Mouse (Mus musculus): ENCODE measurements around the gene Gamt. TPM values are rescaled to one million over a fixed set of nuclear protein-coding genes. Genes with fewer than 3 reads are reported as not detected.

Gene Gamt
- polyA plus RNA-seq, 1 experiment from 2014 or later, result 29.4 TPM

DNA sequence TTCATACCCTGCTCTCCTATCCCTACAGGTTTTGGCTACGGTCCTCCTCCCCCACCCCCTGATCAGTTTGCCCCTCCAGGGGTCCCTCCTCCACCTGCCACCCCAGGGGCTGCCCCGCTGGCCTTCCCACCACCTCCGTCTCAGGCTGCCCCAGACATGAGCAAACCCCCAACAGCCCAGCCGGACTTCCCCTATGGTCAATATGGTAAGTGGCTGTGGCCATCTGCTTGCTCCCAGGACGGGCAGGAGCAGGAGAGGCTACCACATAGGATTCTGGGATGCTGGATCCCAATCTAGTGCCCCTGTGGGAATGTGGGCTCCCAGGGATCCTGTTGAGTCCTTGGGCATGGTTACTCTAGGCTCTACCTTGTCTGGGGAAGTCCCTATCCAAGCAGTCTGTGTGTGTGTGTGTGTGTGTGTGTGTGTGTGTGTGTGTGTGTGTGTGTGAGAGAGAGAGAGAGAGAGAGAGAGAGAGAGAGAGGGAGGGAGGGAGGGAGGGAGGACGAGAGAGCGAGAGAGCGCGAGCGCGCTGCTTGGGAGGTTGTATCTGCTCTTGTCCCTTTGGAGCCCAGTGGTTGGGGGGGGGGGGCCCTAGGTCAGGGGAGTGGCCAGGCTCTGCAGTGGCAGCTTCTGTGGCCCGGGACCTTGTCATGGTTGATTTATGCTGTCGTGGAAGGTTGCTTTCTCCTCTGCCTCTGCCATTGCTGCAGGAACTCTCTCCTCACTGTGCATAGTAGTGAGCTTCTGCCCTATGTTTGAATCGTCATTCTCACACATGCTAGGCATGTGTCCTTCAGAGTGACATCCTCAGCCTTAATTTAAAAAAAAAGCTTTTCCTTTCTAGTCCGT is 24.6 kb upstream of the Gamt start:
- H3K4me2 ChIP-seq, result no peak overlapping the region
- DNase-seq, result no peak
- ATAC-seq (ENCODE audit: insufficient read depth), result no peak
- H3K27me3 ChIP-seq (ENCODE audit: insufficient read depth, low read length), result no peaks in the 10 kb centered on the region
- TF ChIP-seq CTCF (IDR thresholded peaks at IDR 0.05; ENCODE audit: low read depth), result no peak
- H3K9me3 ChIP-seq (ENCODE audit: low read depth, low read length), result no peaks in the 10 kb centered on the region
- 80% methylated on average over 14 of the region's 15 CpGs for WGBS
- no peak overlapping the region for H3K9ac ChIP-seq
- H3K4me1 ChIP-seq (ENCODE audit: insufficient read depth), result no peaks in the 10 kb centered on the region
- H3K4me3 ChIP-seq (ENCODE audit: low read depth, low read length), result no peak overlapping the region
- H3K27ac ChIP-seq (ENCODE audit: low read depth), result no peak overlapping the region
- peaks cover 86% of the 10 kb centered on the region for H3K36me3 ChIP-seq (ENCODE audit: insufficient read depth)

DNA sequence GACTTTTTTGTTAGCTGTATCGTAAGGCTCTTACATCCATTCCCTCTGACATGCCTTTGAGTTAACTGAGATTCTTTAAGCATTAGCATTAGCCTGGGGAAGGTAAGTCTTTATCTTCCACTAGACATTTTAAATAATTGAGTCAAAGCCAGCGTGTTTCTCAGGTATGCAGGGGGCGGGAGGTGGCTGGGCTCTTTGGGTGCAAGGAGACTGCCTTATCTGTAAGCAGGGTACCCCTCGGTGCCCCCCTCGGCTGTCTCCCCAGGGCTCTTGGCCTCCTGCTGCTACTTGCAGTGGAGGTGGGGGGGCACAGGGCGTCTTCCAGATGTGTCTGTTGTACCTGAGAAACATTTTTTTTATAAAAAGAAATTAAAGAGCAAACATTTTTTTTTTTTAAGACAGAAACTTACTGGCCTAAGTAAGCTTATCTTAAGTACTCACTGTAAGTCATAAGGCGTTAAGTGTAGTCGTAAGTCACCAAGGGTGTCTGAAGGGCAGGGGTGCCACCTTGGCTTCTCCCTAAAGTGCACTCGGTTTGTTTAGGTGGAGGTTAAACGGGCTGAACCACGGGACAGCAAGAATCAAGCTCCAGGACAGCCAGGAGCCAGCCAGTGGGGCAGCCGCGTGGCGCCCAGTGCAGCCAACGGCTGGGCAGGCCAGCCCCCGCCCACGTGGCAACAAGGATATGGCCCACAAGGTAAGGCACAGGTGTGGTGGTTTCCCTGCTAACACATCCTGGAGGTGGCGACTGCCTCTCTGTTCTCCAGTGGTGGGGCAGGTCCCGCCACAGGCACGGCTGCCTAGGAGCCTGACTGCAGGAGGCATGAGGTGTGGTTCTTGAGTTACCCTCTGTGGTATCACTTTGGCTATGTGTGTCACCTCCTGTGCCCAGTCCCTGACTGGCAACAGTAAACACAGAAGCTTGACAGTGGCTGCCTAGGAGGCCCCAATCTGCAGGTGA is 21.9 kb upstream of the Gamt start:
- no peak for TF ChIP-seq CTCF (IDR thresholded peaks at IDR 0.05; ENCODE audit: low read depth)
- ATAC-seq (ENCODE audit: insufficient read depth) (no peak), DNase-seq (no peak)
- H3K27me3 ChIP-seq (ENCODE audit: insufficient read depth, low read length), result no peaks in the 10 kb centered on the region
- peaks cover 99% of the 10 kb centered on the region for H3K36me3 ChIP-seq (ENCODE audit: insufficient read depth)
- no peaks in the 10 kb centered on the region for H3K4me1 ChIP-seq (ENCODE audit: insufficient read depth)
- no peak overlapping the region for H3K4me2 ChIP-seq
- H3K27ac ChIP-seq (ENCODE audit: low read depth), result peak overlapping the region; percentile 18
- H3K4me3 ChIP-seq (ENCODE audit: low read depth, low read length), result no peak overlapping the region
- no peak overlapping the region for H3K9ac ChIP-seq
- 79% methylated on average over 20 of the region's 20 CpGs for WGBS
- no peaks in the 10 kb centered on the region for H3K9me3 ChIP-seq (ENCODE audit: low read depth, low read length)

DNA sequence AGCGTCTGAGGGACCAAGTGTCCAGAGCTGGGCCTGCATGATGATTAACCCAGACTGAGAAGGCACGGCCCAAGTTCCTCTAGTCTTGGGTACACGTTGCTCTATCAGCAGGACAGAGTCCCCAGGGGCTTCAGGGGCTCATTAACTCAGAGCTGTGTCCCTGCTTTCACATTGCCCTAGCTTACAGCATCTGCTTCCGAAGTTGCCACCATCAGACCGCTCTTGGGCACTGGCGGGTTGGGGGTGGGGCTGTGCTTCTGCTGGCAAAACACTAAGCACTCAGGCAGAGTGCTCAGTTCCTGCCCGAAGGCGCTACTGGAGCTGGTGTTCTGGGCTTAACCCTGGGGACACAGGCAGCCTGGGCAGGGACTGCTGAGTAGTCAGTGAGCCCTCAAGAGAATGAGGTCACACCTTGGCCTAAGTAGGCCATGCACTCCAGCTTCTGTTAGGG is 21.1 kb upstream of the Gamt start:
- no peak for DNase-seq
- no peaks in the 10 kb centered on the region for H3K27me3 ChIP-seq (ENCODE audit: insufficient read depth, low read length)
- H3K27ac ChIP-seq (ENCODE audit: low read depth), result peak overlapping the region; percentile 9; the same call in 1 of the 2 replicates
- H3K9me3 ChIP-seq (ENCODE audit: low read depth, low read length), result no peaks in the 10 kb centered on the region
- no peak for TF ChIP-seq CTCF (IDR thresholded peaks at IDR 0.05; ENCODE audit: low read depth)
- ATAC-seq (ENCODE audit: insufficient read depth), result peak; percentile 21; the same call in 1 of the 2 replicates
- H3K4me1 ChIP-seq (ENCODE audit: insufficient read depth), result no peaks in the 10 kb centered on the region
- H3K4me2 ChIP-seq, result no peak overlapping the region
- no peak overlapping the region for H3K4me3 ChIP-seq (ENCODE audit: low read depth, low read length)
- H3K9ac ChIP-seq, result no peak overlapping the region
- H3K36me3 ChIP-seq (ENCODE audit: insufficient read depth), result peaks cover 99% of the 10 kb centered on the region
- 68% methylated on average over 8 of the region's 8 CpGs for whole genome bisulfite sequencing

DNA sequence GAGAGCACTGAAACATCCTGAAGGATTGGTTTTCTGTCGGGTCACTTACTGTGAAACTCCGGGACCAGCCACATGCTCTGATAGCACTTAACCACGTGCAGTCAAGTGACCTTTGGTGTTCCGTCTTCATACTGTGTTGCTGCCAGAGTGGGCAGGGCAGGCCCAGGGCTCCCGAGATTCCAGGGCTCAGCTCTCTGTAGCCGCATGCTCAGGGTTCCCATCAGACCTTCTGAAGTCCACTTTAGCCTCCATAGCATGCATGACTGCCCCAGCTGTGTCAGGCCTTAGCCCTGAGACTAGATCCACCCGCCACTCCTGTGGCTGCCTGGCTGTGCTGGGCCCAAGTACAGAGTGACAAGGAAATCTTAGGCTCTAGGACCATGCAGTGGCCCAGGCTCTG is 20.5 kb upstream of the Gamt start:
- Histone ChIP-seq H3K27ac (ENCODE audit: low read depth) (no peak overlapping the region), H3K27me3 (ENCODE audit: insufficient read depth, low read length) (no peaks in the 10 kb centered on the region), H3K9ac (no peak overlapping the region), H3K4me2 (no peak overlapping the region), H3K9me3 (ENCODE audit: low read depth, low read length) (no peaks in the 10 kb centered on the region), H3K4me1 (ENCODE audit: insufficient read depth) (no peaks in the 10 kb centered on the region), H3K36me3 (ENCODE audit: insufficient read depth) (peaks cover 99% of the 10 kb centered on the region), H3K4me3 (ENCODE audit: low read depth, low read length) (no peak overlapping the region)
- DNase-seq (no peak), ATAC-seq (ENCODE audit: insufficient read depth) (no peak)
- no peak for TF ChIP-seq CTCF (IDR thresholded peaks at IDR 0.05; ENCODE audit: low read depth)
- 82% methylated on average over 7 of the region's 7 CpGs for WGBS

DNA sequence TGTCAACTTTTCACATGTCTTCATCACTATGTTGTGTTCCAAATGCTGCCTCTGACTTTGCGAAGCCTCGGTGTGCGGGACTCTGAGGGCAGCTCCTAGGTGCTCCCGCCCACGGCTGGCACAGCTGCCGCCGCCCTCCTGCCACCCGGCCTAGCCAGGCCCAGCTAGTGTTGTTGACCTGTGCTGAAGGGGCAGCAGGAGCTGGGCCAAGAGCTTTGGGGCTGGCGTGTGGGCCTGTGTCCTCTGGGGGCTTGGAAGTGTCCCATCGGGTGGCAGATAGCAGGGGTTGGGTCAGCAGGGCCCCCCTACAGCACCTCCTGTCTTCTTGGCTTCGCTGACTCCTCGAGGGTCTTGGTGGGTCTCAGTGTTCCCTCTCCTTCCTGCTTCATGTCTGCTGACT is 18.5 kb upstream of the Gamt start:
- Histone ChIP-seq H3K27ac (ENCODE audit: low read depth) (no peak overlapping the region), H3K36me3 (ENCODE audit: insufficient read depth) (peaks cover 100% of the 10 kb centered on the region), H3K27me3 (ENCODE audit: insufficient read depth, low read length) (no peaks in the 10 kb centered on the region), H3K9ac (no peak overlapping the region), H3K4me3 (ENCODE audit: low read depth, low read length) (no peak overlapping the region), H3K4me1 (ENCODE audit: insufficient read depth) (no peaks in the 10 kb centered on the region), H3K9me3 (ENCODE audit: low read depth, low read length) (no peaks in the 10 kb centered on the region), H3K4me2 (no peak overlapping the region)
- 89% methylated on average over 12 of the region's 12 CpGs for WGBS
- DNase-seq, result no peak
- TF ChIP-seq CTCF (IDR thresholded peaks at IDR 0.05; ENCODE audit: low read depth), result no peak
- no peak for ATAC-seq (ENCODE audit: insufficient read depth)

DNA sequence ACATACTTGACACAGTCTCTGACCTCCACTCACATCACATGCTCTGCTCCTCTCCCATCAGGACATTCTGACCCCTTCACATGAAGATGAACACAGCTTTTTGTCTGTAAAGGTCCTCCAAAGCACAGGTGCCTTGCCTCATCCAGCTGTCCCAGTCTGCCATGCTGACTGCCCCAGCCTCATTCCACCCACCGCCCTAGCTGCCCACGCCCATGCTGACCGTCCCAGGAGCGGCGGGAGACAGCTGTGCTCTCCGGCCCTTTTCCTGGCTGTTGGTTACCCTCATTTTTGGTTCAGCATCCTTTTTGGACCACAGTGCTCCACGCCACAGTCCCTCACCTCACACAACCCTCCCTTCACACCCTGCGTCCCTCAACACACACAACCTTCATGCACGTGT is 17.6 kb upstream of the Gamt start:
- DNase-seq (no peak), ATAC-seq (ENCODE audit: insufficient read depth) (no peak)
- Histone ChIP-seq H3K27me3 (ENCODE audit: insufficient read depth, low read length) (no peaks in the 10 kb centered on the region), H3K4me2 (no peak overlapping the region), H3K4me3 (ENCODE audit: low read depth, low read length) (no peak overlapping the region), H3K36me3 (ENCODE audit: insufficient read depth) (peaks cover 100% of the 10 kb centered on the region), H3K27ac (ENCODE audit: low read depth) (no peak overlapping the region), H3K9me3 (ENCODE audit: low read depth, low read length) (no peaks in the 10 kb centered on the region), H3K9ac (no peak overlapping the region), H3K4me1 (ENCODE audit: insufficient read depth) (no peaks in the 10 kb centered on the region)
- WGBS, result 86% methylated on average over 9 of the region's 9 CpGs
- no peak for TF ChIP-seq CTCF (IDR thresholded peaks at IDR 0.05; ENCODE audit: low read depth)

DNA sequence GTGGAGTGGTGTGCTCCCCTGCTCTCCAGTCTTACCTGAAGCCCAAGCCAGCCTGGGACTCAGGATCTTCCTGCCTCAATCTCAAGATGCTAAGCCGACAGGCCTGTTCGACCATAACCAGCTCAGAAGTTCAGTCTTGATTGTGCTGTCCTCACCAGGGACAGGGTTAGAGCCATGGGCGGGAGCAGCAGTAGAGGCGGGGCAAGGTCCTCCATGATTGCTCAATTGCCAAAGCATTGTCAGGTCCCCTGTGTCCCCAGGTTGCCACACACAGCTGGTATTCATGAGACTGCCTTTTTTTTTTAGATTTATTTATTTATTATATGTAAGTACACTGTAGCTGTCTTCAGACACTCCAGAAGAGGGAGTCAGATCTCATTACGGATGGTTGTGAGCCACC is 15.4 kb upstream of the Gamt start:
- no peak overlapping the region for H3K27ac ChIP-seq (ENCODE audit: low read depth)
- H3K4me1 ChIP-seq (ENCODE audit: insufficient read depth), result no peaks in the 10 kb centered on the region
- peaks cover 89% of the 10 kb centered on the region for H3K36me3 ChIP-seq (ENCODE audit: insufficient read depth)
- WGBS, result 70% methylated on average over 5 of the region's 5 CpGs
- H3K4me3 ChIP-seq (ENCODE audit: low read depth, low read length), result no peak overlapping the region
- TF ChIP-seq CTCF (IDR thresholded peaks at IDR 0.05; ENCODE audit: low read depth), result no peak
- no peaks in the 10 kb centered on the region for H3K9me3 ChIP-seq (ENCODE audit: low read depth, low read length)
- no peak for ATAC-seq (ENCODE audit: insufficient read depth)
- no peak overlapping the region for H3K4me2 ChIP-seq
- H3K27me3 ChIP-seq (ENCODE audit: insufficient read depth, low read length), result no peaks in the 10 kb centered on the region
- no peak for DNase-seq
- H3K9ac ChIP-seq, result no peak overlapping the region

Measured in lung, embryonic 14.5 days (tissue).